Mouse (Mus musculus) myocyte (in vitro differentiated cells): ENCODE results near the gene 4930524J08Rik.

Source experiments
- POLR2A ChIP-seq: IDR thresholded peaks from one replicate; pipeline ENCODE4 v1.6.1; 2011; ENCODE audit warnings: low read depth, mild to moderate bottlenecking, control low read depth, moderate library complexity; ENCODE audit not compliant: insufficient read length
- USF1 ChIP-seq: IDR thresholded peaks from one replicate; pipeline ENCODE4 v1.6.1; 2011; ENCODE audit warnings: low read depth, mild to moderate bottlenecking, control low read depth, moderate library complexity

GRCm38 (mm10) chr5:99939440-99939839, 39.4 kb upstream of the 4930524J08Rik start:
- TF ChIP-seq USF1 (no peak), POLR2A (no peak)
